Mouse (Mus musculus): Measurements from ENCODE around the gene Slc25a21. TPM values are rescaled to one million over a fixed set of nuclear protein-coding genes. Genes with fewer than 3 reads are reported as not detected.

The Slc25a21 gene
- polyA plus RNA-seq, 2 experiments from 2014 or later = not detected

- ATAC-seq = no peak
These were observed 460.2 kb downstream of the Slc25a21 start for GRCm38 (mm10) chr12:56737104-56737503.

- no peak for ATAC-seq
These were observed 469.6 kb downstream of the Slc25a21 start for GRCm38 (mm10) chr12:56727631-56728030.

GRCm38 (mm10) chr12:56718707-56719051, 478.6 kb downstream of the Slc25a21 start:
- no peak for ATAC-seq

GRCm38 (mm10) chr12:56717971-56718706, 479.1 kb downstream of the Slc25a21 start:
- ATAC-seq = no peak

- no peak for ATAC-seq
These were observed 496.3 kb downstream of the Slc25a21 start for GRCm38 (mm10) chr12:56701004-56701403.

- no peak for ATAC-seq
These were observed 497.1 kb downstream of the Slc25a21 start for GRCm38 (mm10) chr12:56699915-56700900.

GRCm38 (mm10) chr12:56699351-56699750, 497.9 kb downstream of the Slc25a21 start:
- no peak for ATAC-seq

- no peak for ATAC-seq
These were observed 498.9 kb downstream of the Slc25a21 start for GRCm38 (mm10) chr12:56698191-56698980.

- no peak for ATAC-seq
These were observed 499.5 kb downstream of the Slc25a21 start for GRCm38 (mm10) chr12:56697785-56698184.

- ATAC-seq = no peak
These were observed 500.1 kb downstream of the Slc25a21 start for GRCm38 (mm10) chr12:56697011-56697740.

GRCm38 (mm10) chr12:56696174-56697010, 500.9 kb downstream of the Slc25a21 start:
- no peak for ATAC-seq

- no peak for ATAC-seq
These were observed 501.7 kb downstream of the Slc25a21 start for GRCm38 (mm10) chr12:56695358-56696173.

- no peak for ATAC-seq
These were observed 502.3 kb downstream of the Slc25a21 start for GRCm38 (mm10) chr12:56694936-56695335.

GRCm38 (mm10) chr12:56694361-56694760, 502.9 kb downstream of the Slc25a21 start:
- no peak for ATAC-seq

GRCm38 (mm10) chr12:56693411-56694098, 503.7 kb downstream of the Slc25a21 start:
- ATAC-seq = no peak

- no peak for ATAC-seq
These were observed 504.7 kb downstream of the Slc25a21 start for GRCm38 (mm10) chr12:56692536-56692935.

- ATAC-seq = no peak
These were observed 505.7 kb downstream of the Slc25a21 start, which contains the start of gene Pax9 for GRCm38 (mm10) chr12:56691427-56692079. Pax9 (plus strand) TSS chr12:56691767.

GRCm38 (mm10) chr12:56691001-56691400, 506.3 kb downstream of the Slc25a21 start:
- no peak for ATAC-seq

- ATAC-seq = no peak
These were observed 506.9 kb downstream of the Slc25a21 start for GRCm38 (mm10) chr12:56690366-56690765.

Data from CD4-positive, CD25-positive, alpha-beta regulatory T cell, adult 4 months (primary cell).